Comparison of ENCODE assay signal across 8 mouse cellular contexts in genomic region chr9:79792841-79793835, GRCm38 (mm10). TPM values are rescaled to one million over a fixed set of nuclear protein-coding genes. Genes with fewer than 3 reads are reported as not detected.
DNase-seq lines count a peak whose midpoint lies in the region; ATAC-seq and TF ChIP-seq lines count a peak whose summit lies in the region.

TSS of gene Tmem30a (minus strand) at chr9:79793507.

- ATAC-seq in G1E (ENCODE audit: extremely low read depth, insufficient number of reproducible peaks, low FRiP score, poor library complexity, severe bottlenecking): peak; percentile 89
- peak; percentile 99 for ATAC-seq in forebrain, embryonic 16.5 days
- ATAC-seq in lung, embryonic 14.5 days (ENCODE audit: insufficient read depth): peak; percentile 99

- TF ChIP-seq CTCF in G1E (IDR thresholded peaks at IDR 0.05; ENCODE audit: low read depth, low read length): no peak
- TF ChIP-seq CTCF in layer of hippocampus, adult 2 months (conservative IDR thresholded peaks at IDR 0.05): no peak; the same call in 1 of the 2 replicates
- no peak for TF ChIP-seq CTCF in lung, embryonic 14.5 days (IDR thresholded peaks at IDR 0.05; ENCODE audit: low read depth)
- no peak for TF ChIP-seq CTCF in olfactory bulb, adult 2 months (IDR thresholded peaks at IDR 0.05; ENCODE audit: insufficient read depth, low read depth, low read length)
- no peak for TF ChIP-seq CTCF in thymus, adult 2 months (IDR thresholded peaks at IDR 0.05; ENCODE audit: borderline replicate concordance, control insufficient read depth, extremely low read depth, insufficient read depth, low read length, poor library complexity)

- H3K4me2 ChIP-seq in forebrain, embryonic 16.5 days (ENCODE audit: low read length): peak within 1 kb of the TSS; percentile 81
- H3K4me2 ChIP-seq in lung, embryonic 14.5 days: peak within 1 kb of the TSS; percentile 66

- DNase-seq in G1E (ENCODE audit: low spot score): peak; percentile 87
- peak; percentile 95 to 96 for DNase-seq in cerebellum, adult 18-20 months
- DNase-seq in heart, postnatal 36 days: peak; percentile 93
- DNase-seq in layer of hippocampus, adult 2 months (ENCODE audit: low spot score in 2 of 2): peak; percentile 94 to 96
- peak; percentile 99 for DNase-seq in lung, embryonic 14.5 days
- peak; percentile 86 for DNase-seq in thymus, adult 2 months

- no peaks in the 10 kb centered on the region for H3K9me3 ChIP-seq in G1E (replicated peaks)
- H3K9me3 ChIP-seq in forebrain, embryonic 16.5 days (ENCODE audit: control insufficient read depth, low read length): no peaks in the 10 kb centered on the region
- no peaks in the 10 kb centered on the region for H3K9me3 ChIP-seq in lung, embryonic 14.5 days (ENCODE audit: low read depth, low read length)

- peaks cover 18% of the 10 kb centered on the region for H3K4me1 ChIP-seq in G1E (ENCODE audit: insufficient read depth, low read depth, low read length)
- H3K4me1 ChIP-seq in forebrain, embryonic 16.5 days (replicated peaks; ENCODE audit: control insufficient read depth, insufficient read depth, low read length): peaks cover 12% of the 10 kb centered on the region
- H3K4me1 ChIP-seq in lung, embryonic 14.5 days (ENCODE audit: insufficient read depth): peaks cover 5% of the 10 kb centered on the region; the same call in 1 of the 2 replicates
- peaks cover 3% of the 10 kb centered on the region for H3K4me1 ChIP-seq in olfactory bulb, adult 2 months (ENCODE audit: control insufficient read depth, insufficient read depth, low read length)
- peaks cover 9% of the 10 kb centered on the region for H3K4me1 ChIP-seq in thymus, adult 2 months (replicated peaks; ENCODE audit: control insufficient read depth, insufficient read depth, low read length)

- peak within 1 kb of the TSS; percentile 95 for H3K4me3 ChIP-seq in G1E (ENCODE audit: low read depth, low read length)
- H3K4me3 ChIP-seq in forebrain, embryonic 16.5 days (replicated peaks; ENCODE audit: low read length): peak within 1 kb of the TSS; percentile 99
- peak within 1 kb of the TSS; percentile 91 for H3K4me3 ChIP-seq in layer of hippocampus, adult 2 months
- peak within 1 kb of the TSS; percentile 93 for H3K4me3 ChIP-seq in lung, embryonic 14.5 days (ENCODE audit: low read depth, low read length)
- peak within 1 kb of the TSS; percentile 86 for H3K4me3 ChIP-seq in olfactory bulb, adult 2 months (ENCODE audit: insufficient read depth, low read depth, low read length)
- H3K4me3 ChIP-seq in thymus, adult 2 months (ENCODE audit: control insufficient read depth, insufficient read depth, low read length): peak within 1 kb of the TSS; percentile 68

- H3K9ac ChIP-seq in forebrain, embryonic 16.5 days (replicated peaks; ENCODE audit: low read depth, low read length): peak within 1 kb of the TSS; percentile 97
- peak within 1 kb of the TSS; percentile 88 for H3K9ac ChIP-seq in lung, embryonic 14.5 days

- WGBS in forebrain, embryonic 16.5 days: under 1% methylated on average over 79 of the region's 91 CpGs
- WGBS in lung, embryonic 14.5 days: under 1% methylated on average over 81 of the region's 91 CpGs
- under 1% methylated on average over 91 of the region's 91 CpGs for WGBS in olfactory bulb, adult 2 months
- under 1% methylated on average over 91 of the region's 91 CpGs for WGBS in thymus, adult 2 months

- H3K27me3 ChIP-seq in G1E (ENCODE audit: insufficient read depth, low read length): no peaks in the 10 kb centered on the region
- no peaks in the 10 kb centered on the region for H3K27me3 ChIP-seq in forebrain, embryonic 16.5 days (replicated peaks; ENCODE audit: control insufficient read depth, insufficient read depth, low read length)
- H3K27me3 ChIP-seq in lung, embryonic 14.5 days (ENCODE audit: insufficient read depth, low read length): no peaks in the 10 kb centered on the region
- H3K27me3 ChIP-seq in thymus, adult 2 months (ENCODE audit: control insufficient read depth, insufficient read depth, low read length): no peaks in the 10 kb centered on the region

- peak within 1 kb of the TSS; percentile 93 for H3K27ac ChIP-seq in forebrain, embryonic 16.5 days (ENCODE audit: low read length)
- H3K27ac ChIP-seq in layer of hippocampus, adult 2 months: peak within 1 kb of the TSS; percentile 92
- peak within 1 kb of the TSS; percentile 90 for H3K27ac ChIP-seq in lung, embryonic 14.5 days (ENCODE audit: low read depth)
- H3K27ac ChIP-seq in olfactory bulb, adult 2 months (ENCODE audit: insufficient read depth, low read depth, low read length): peak within 1 kb of the TSS; percentile 68
- H3K27ac ChIP-seq in thymus, adult 2 months (ENCODE audit: control insufficient read depth, insufficient read depth, low read length): peak within 1 kb of the TSS; percentile 77

- TF ChIP-seq POLR2A in olfactory bulb, adult 2 months (IDR thresholded peaks at IDR 0.05; ENCODE audit: insufficient read depth, low read depth, low read length): peak; percentile 72
- TF ChIP-seq POLR2A in thymus, adult 2 months (IDR thresholded peaks at IDR 0.05; ENCODE audit: control insufficient read depth, extremely low read depth, insufficient read depth, low read length, poor library complexity): peak; percentile 74

- peaks cover 3% of the 10 kb centered on the region for H3K36me3 ChIP-seq in G1E (replicated peaks)
- H3K36me3 ChIP-seq in forebrain, embryonic 16.5 days (ENCODE audit: control insufficient read depth, insufficient read depth): no peaks in the 10 kb centered on the region
- no peaks in the 10 kb centered on the region for H3K36me3 ChIP-seq in lung, embryonic 14.5 days (ENCODE audit: insufficient read depth)
- H3K36me3 ChIP-seq in thymus, adult 2 months (ENCODE audit: control insufficient read depth, insufficient read depth, low read length): no peaks in the 10 kb centered on the region

- intact Hi-C loops in heart, postnatal 36 days (cut with DNase I): loop anchor here (2.0 to 10.0 kb wide), 2 partner anchors 34 to 372 kb away; partner anchors contain the start of genes Cox7a2 and Myo6

RNA-seq across cellular contexts. Expression of gene Tmem30a, which starts in this region (rescaled TPM):
- total RNA-seq in G1E (2014; fragmentation: Nextera tagmentation) (38.8 and 49.5 TPM in 2 replicates), G1E (2017) (66.9 and 81.2 TPM in 2 replicates)
- polyA plus RNA-seq in G1E (2012): 77.6 and 112 TPM in 2 replicates
- 114 and 125 TPM in 2 replicates for polyA plus RNA-seq in forebrain, embryonic 16.5 days (2015; fragmentation: Nextera tagmentation; extraction: Ambion mirVana)
- total RNA-seq in heart, postnatal 36 days (2021): 10 to 100 TPM; 58.8 to 62.6 TPM
- 100 to 1,000 TPM; 235 to 247 TPM for total RNA-seq in layer of hippocampus, adult 2 months (2021)
- polyA plus RNA-seq in lung, embryonic 14.5 days (2014; fragmentation: Nextera tagmentation; extraction: Ambion mirVana): 92.2 and 94.0 TPM in 2 replicates
- 112 and 381 TPM in 2 replicates for polyA plus RNA-seq in olfactory bulb, adult 2 months (2012; ENCODE audit: insufficient read depth, insufficient read length, low replicate concordance, missing spikeins)
- 50.5 and 64.3 TPM in 2 replicates for polyA plus RNA-seq in thymus, adult 2 months (2012; rRNA removed)

Comparison
In these comparisons a context has a peak if more than half of its experiments do, and no peak if none do; other contexts are left out.
1. Peak in every context shown above with its lines: DNase-seq, ATAC-seq, H3K4me3 ChIP-seq and H3K27ac ChIP-seq.